Mouse (Mus musculus) stomach, postnatal 0 days (tissue): ENCODE measurements at regions not wholly inside any gene's neighbourhood (a gene's known extent, or its start where the extent isn't known, plus 50 kb on each side); places are given as distances from the start of the nearest gene placed in this dataset.

Source experiments
- CTCF ChIP-seq: IDR thresholded peaks from 2 replicates; pipeline ENCODE4 v1.5.1; 2016; ENCODE audit warnings: antibody characterized with exemption, low read depth, mild to moderate bottlenecking, moderate library complexity
- EP300 ChIP-seq: optimal IDR thresholded peaks from 2 replicates; pipeline ENCODE3; 2016; ENCODE audit warnings: antibody characterized with exemption

- no peak for TF ChIP-seq CTCF
- no peak for TF ChIP-seq EP300
Measured at GRCm38 (mm10) chr13:90401496-90401895, 312.1 kb upstream of the Xrcc4 start.
